Mouse (Mus musculus) stomach, postnatal 0 days (tissue): ENCODE measurements at regions not wholly inside any gene's neighbourhood (a gene's known extent, or its start where the extent isn't known, plus 50 kb on each side); places are given as distances from the start of the nearest gene placed in this dataset.

ENCODE experiments used
- CTCF ChIP-seq: IDR thresholded peaks from 2 replicates; pipeline ENCODE4 v1.5.1; 2016; ENCODE audit warnings: antibody characterized with exemption, low read depth, mild to moderate bottlenecking, moderate library complexity
- EP300 ChIP-seq: optimal IDR thresholded peaks from 2 replicates; pipeline ENCODE3; 2016; ENCODE audit warnings: antibody characterized with exemption

GRCm38 (mm10) chr15:28141345-28141744 is 62.2 kb upstream of the Dnah5 start:
- TF ChIP-seq CTCF (no peak), EP300 (no peak)
